Comparison of ENCODE assay signal across 20 mouse cellular contexts in the genomic region with DNA sequence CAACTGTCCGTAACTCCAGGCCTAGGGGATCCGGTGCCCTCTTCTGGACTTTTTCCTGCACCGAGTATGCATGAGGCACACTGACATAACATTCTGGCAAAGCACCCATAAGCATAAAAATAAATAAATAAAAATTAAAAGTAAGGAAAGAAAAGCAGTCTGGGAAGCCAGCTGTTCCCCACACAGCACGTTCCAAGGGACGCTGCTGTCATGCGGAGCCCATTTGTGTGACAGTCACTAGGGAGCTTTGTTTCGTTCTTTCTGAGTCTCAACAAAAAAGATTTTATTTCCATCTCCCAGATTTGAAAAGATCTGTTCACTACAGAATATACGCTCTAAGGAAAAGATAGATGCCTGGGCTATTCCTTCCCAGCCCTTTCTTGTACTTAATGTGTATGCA.
"Had no signal": no experiment of that assay in that cellular context is flagged by ENCODE, and none has a peak within 500 bp of the region (broad histone marks: within the 10 kb centered on the region; RNA-seq: fewer than 3 reads in every experiment).

No protein-coding gene starts in this region.

- ATAC-seq: liver, embryonic 12.5 days had no signal

- H3K4me1 ChIP-seq: liver, embryonic 12.5 days; liver, embryonic 15.5 days; midbrain, embryonic 10.5 days; stomach, embryonic 15.5 days had no signal

- H3K36me3 ChIP-seq: limb, embryonic 10.5 days; limb, embryonic 13.5 days; liver, embryonic 12.5 days; liver, embryonic 15.5 days; lung, embryonic 15.5 days; stomach, embryonic 15.5 days had no signal

- H3K9me3 ChIP-seq: limb, embryonic 10.5 days; limb, embryonic 13.5 days; liver, embryonic 12.5 days; liver, embryonic 15.5 days; lung, embryonic 15.5 days; megakaryocyte, embryonic 14.5 days; midbrain, embryonic 10.5 days; stomach, embryonic 15.5 days had no signal

- H3K27ac ChIP-seq: kidney, postnatal 0 days; limb, embryonic 10.5 days; limb, embryonic 13.5 days; liver, embryonic 12.5 days; liver, embryonic 15.5 days; lung, embryonic 15.5 days; midbrain, embryonic 10.5 days; stomach, embryonic 15.5 days had no signal

- DNase-seq: kidney, adult 2 months; kidney, postnatal 36 days; liver; lung, adult 18-20 months; lung, postnatal 10 days; lung, postnatal 36 days; midbrain, embryonic 14.5 days; retina, postnatal 1 day; right cerebral cortex, postnatal 25 days; spleen, adult 18-20 months; thymus, postnatal 25 days had no signal

- H3K4me3 ChIP-seq: limb, embryonic 10.5 days; limb, embryonic 13.5 days; liver, embryonic 12.5 days; liver, embryonic 15.5 days; lung, embryonic 15.5 days; megakaryocyte, embryonic 14.5 days; midbrain, embryonic 10.5 days; stomach, embryonic 15.5 days had no signal

- H3K4me2 ChIP-seq: limb, embryonic 13.5 days; liver, embryonic 12.5 days; liver, embryonic 15.5 days; lung, embryonic 15.5 days; stomach, embryonic 15.5 days had no signal

- H3K27me3 ChIP-seq: limb, embryonic 13.5 days; liver, embryonic 12.5 days; liver, embryonic 15.5 days; lung, embryonic 15.5 days; stomach, embryonic 15.5 days had no signal

- H3K9ac ChIP-seq: limb, embryonic 13.5 days; liver, embryonic 12.5 days; liver, embryonic 15.5 days; lung, embryonic 15.5 days; stomach, embryonic 15.5 days had no signal
